Comparison of ENCODE assay signal across 8 mouse cellular contexts in the genomic region with DNA sequence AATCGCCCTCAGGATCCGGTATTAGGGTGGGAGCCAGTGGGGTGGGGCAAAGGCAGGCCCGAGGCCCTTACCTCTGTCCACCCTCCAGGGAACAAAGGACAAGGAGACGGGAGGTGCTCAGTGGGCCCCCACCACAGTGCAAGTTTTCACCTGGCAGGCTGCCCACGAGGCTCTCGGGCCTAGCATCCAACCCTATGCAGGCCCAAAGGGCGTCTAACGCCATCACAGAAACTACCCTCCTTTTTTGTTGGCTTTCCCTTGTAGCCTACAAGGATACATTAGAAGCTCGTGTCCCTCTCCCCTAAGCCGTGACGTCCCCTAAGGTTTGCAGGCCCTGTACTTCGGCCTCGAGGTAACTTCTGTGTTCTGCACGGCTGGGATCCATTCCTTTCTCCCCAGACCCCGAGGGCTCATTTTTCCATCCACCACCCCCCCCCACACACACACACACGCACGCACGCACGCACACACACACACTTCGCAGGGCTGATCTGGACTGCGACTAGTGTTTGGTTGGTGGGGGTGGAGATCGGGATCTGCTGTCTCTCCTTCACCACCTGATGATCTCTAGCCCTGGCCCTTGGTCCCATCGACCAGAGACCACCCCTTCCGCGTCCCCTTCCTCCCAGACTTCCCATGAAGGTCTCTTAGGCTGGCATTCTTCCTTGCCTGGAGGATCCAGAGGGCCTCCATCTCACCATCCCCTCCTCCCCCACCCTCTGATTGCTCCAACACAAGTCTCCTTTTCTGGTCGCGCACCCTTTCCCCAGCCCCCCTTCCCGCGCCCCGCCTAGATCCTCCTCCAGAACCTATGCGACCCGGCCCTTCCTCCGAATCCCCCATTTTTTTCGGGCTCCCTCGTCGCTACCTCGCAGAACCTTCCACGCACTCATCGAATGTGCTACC. TPM values are rescaled to one million over a fixed set of nuclear protein-coding genes. Genes with fewer than 3 reads are reported as not detected.
DNase-seq lines count a peak whose midpoint lies in the region; ATAC-seq and TF ChIP-seq lines count a peak whose summit lies in the region.

No protein-coding gene starts in this region.

- peak; percentile 77 for ATAC-seq in forebrain, embryonic 11.5 days (replicated peaks; ENCODE audit: low FRiP score)
- ATAC-seq in hindbrain, embryonic 11.5 days (ENCODE audit: low FRiP score): peak; percentile 78

- peaks cover 12% of the 10 kb centered on the region for H3K4me1 ChIP-seq in lung, adult 2 months (ENCODE audit: control insufficient read depth, insufficient read depth, low read length)
- H3K4me1 ChIP-seq in forebrain, embryonic 11.5 days (replicated peaks; ENCODE audit: control insufficient read depth, insufficient read depth, low read length): peaks cover 6% of the 10 kb centered on the region; the same call in 1 of the 2 replicates
- H3K4me1 ChIP-seq in hindbrain, embryonic 11.5 days (replicated peaks; ENCODE audit: control insufficient read depth, insufficient read depth, low read length): peaks cover 7% of the 10 kb centered on the region; the same call in 1 of the 2 replicates
- peaks cover 13% of the 10 kb centered on the region for H3K4me1 ChIP-seq in testis, adult 2 months (ENCODE audit: control insufficient read depth, insufficient read depth, low read length)

- H3K4me2 ChIP-seq in forebrain, embryonic 11.5 days (ENCODE audit: low read depth, low read length, severe bottlenecking): peak overlapping the region; percentile 92
- peak overlapping the region; percentile 95 for H3K4me2 ChIP-seq in hindbrain, embryonic 11.5 days (replicated peaks; ENCODE audit: low read depth, low read length)

- no peak for TF ChIP-seq CTCF in lung, adult 2 months (IDR thresholded peaks at IDR 0.05; ENCODE audit: insufficient read depth, low read length)
- TF ChIP-seq CTCF in testis, adult 2 months (IDR thresholded peaks at IDR 0.05; ENCODE audit: control insufficient read depth, insufficient read depth, insufficient replicate concordance, low read depth, low read length): no peak

- H3K27ac ChIP-seq in forebrain, embryonic 11.5 days (ENCODE audit: low read depth, low read length): peak overlapping the region; percentile 48
- H3K27ac ChIP-seq in hindbrain, embryonic 11.5 days (ENCODE audit: low read depth, low read length): peak overlapping the region; percentile 86
- peak overlapping the region; percentile 69 for H3K27ac ChIP-seq in testis, adult 2 months (ENCODE audit: control insufficient read depth, insufficient read depth, low read depth, low read length)

- H3K36me3 ChIP-seq in forebrain, embryonic 11.5 days (ENCODE audit: control insufficient read depth, insufficient read depth, low read length): peaks cover 19% of the 10 kb centered on the region
- peaks cover 19% of the 10 kb centered on the region for H3K36me3 ChIP-seq in hindbrain, embryonic 11.5 days (ENCODE audit: control insufficient read depth, insufficient read depth, low read length)
- no peaks in the 10 kb centered on the region for H3K36me3 ChIP-seq in testis, adult 2 months (ENCODE audit: control insufficient read depth, insufficient read depth, low read length)

- peak; percentile 59 for DNase-seq in lung, adult 2 months
- DNase-seq in lung, postnatal 36 days: no peak
- DNase-seq in brain, adult 2 months (ENCODE audit: low read depth, low spot score): peak; percentile 72
- DNase-seq in forebrain, embryonic 11.5 days (ENCODE audit: low spot score): peak; percentile 75
- peak; percentile 65 for DNase-seq in hindbrain, embryonic 11.5 days (ENCODE audit: low spot score)
- DNase-seq in layer of hippocampus, postnatal 36 days: peak; percentile 39 to 49
- peak; percentile 55 for DNase-seq in mesoderm, embryonic 11.5 days (ENCODE audit: low read depth, low spot score)

- H3K9ac ChIP-seq in forebrain, embryonic 11.5 days (ENCODE audit: low read length): peak overlapping the region; percentile 95
- peak overlapping the region; percentile 97 for H3K9ac ChIP-seq in hindbrain, embryonic 11.5 days (ENCODE audit: low read depth, low read length)

- H3K9me3 ChIP-seq in forebrain, embryonic 11.5 days (ENCODE audit: control insufficient read depth, low read length): no peaks in the 10 kb centered on the region
- H3K9me3 ChIP-seq in hindbrain, embryonic 11.5 days (ENCODE audit: control insufficient read depth, low read length): no peaks in the 10 kb centered on the region

- no peaks in the 10 kb centered on the region for H3K27me3 ChIP-seq in forebrain, embryonic 11.5 days (ENCODE audit: control insufficient read depth, insufficient read depth, low read length)
- H3K27me3 ChIP-seq in hindbrain, embryonic 11.5 days (ENCODE audit: control insufficient read depth, insufficient read depth, low read length): no peaks in the 10 kb centered on the region
- no peaks in the 10 kb centered on the region for H3K27me3 ChIP-seq in testis, adult 2 months (ENCODE audit: control insufficient read depth, insufficient read depth, low read length)

- WGBS in lung, adult 2 months: under 1% methylated on average over 39 of the region's 39 CpGs
- under 1% methylated on average over 39 of the region's 39 CpGs for WGBS in forebrain, embryonic 11.5 days
- WGBS in hindbrain, embryonic 11.5 days: 4% methylated on average over 32 of the region's 39 CpGs

- H3K4me3 ChIP-seq in lung, adult 2 months (replicated peaks; ENCODE audit: extremely low read depth, low read depth, low read length): peak overlapping the region; percentile 87
- H3K4me3 ChIP-seq in forebrain, embryonic 11.5 days (ENCODE audit: low read depth, low read length): peak overlapping the region; percentile 85
- peak overlapping the region; percentile 89 for H3K4me3 ChIP-seq in hindbrain, embryonic 11.5 days (ENCODE audit: low read depth, low read length)
- peak overlapping the region; percentile 92 for H3K4me3 ChIP-seq in testis, adult 2 months (ENCODE audit: control insufficient read depth, low read depth, low read length)

- TF ChIP-seq POLR2A in lung, adult 2 months (IDR thresholded peaks at IDR 0.05; ENCODE audit: borderline replicate concordance, extremely low read depth, low read depth, low read length): no peak; the same call in 1 of the 2 replicates
- TF ChIP-seq POLR2A in testis, adult 2 months (IDR thresholded peaks at IDR 0.05; ENCODE audit: control insufficient read depth, low read depth, low read length): no peak

RNA-seq across cellular contexts. Expression of gene Tnnc1, which starts 2.3 kb away (rescaled TPM):
- 25.4 and 32.2 TPM in 2 replicates for polyA plus RNA-seq in lung, adult 2 months (2012; rRNA removed)
- polyA plus RNA-seq in forebrain, embryonic 11.5 days (2014; fragmentation: Nextera tagmentation; extraction: Ambion mirVana): 0.59 and 0.83 TPM in 2 replicates
- 8.9 and 17.2 TPM in 2 replicates for polyA plus RNA-seq in hindbrain, embryonic 11.5 days (2014; fragmentation: Nextera tagmentation; extraction: Ambion mirVana)
- 1 to 10 TPM; 3.8 to 4.4 TPM for total RNA-seq in layer of hippocampus, postnatal 36 days (2021)
- 0.48 and 0.59 TPM in 2 replicates for polyA plus RNA-seq in testis, adult 2 months (2012; rRNA removed)

RNA-seq across cellular contexts. Expression of gene Nisch, which starts 10.9 kb away (rescaled TPM):
- polyA plus RNA-seq in lung, adult 2 months (2012; rRNA removed): 412 and 458 TPM in 2 replicates
- 399 and 407 TPM in 2 replicates for polyA plus RNA-seq in forebrain, embryonic 11.5 days (2014; fragmentation: Nextera tagmentation; extraction: Ambion mirVana)
- polyA plus RNA-seq in hindbrain, embryonic 11.5 days (2014; fragmentation: Nextera tagmentation; extraction: Ambion mirVana): 251 and 305 TPM in 2 replicates
- 100 to 1,000 TPM; 458 to 488 TPM for total RNA-seq in layer of hippocampus, postnatal 36 days (2021)
- polyA plus RNA-seq in testis, adult 2 months (2012; rRNA removed): 62.1 and 63.8 TPM in 2 replicates

RNA-seq across cellular contexts. Expression of gene Sema3g, which starts 11.8 kb away (rescaled TPM):
- 95.9 and 109 TPM in 2 replicates for polyA plus RNA-seq in lung, adult 2 months (2012; rRNA removed)
- 0.13 and 0.16 TPM in 2 replicates for polyA plus RNA-seq in forebrain, embryonic 11.5 days (2014; fragmentation: Nextera tagmentation; extraction: Ambion mirVana)
- polyA plus RNA-seq in hindbrain, embryonic 11.5 days (2014; fragmentation: Nextera tagmentation; extraction: Ambion mirVana): 0.42 and 0.51 TPM in 2 replicates
- 1 to 10 TPM; 4.5 to 4.9 TPM for total RNA-seq in layer of hippocampus, postnatal 36 days (2021)
- 0.65 and 0.79 TPM in 2 replicates for polyA plus RNA-seq in testis, adult 2 months (2012; rRNA removed)

RNA-seq across cellular contexts. Expression of gene Stab1, which starts 37.4 kb away (rescaled TPM):
- 114 and 136 TPM in 2 replicates for polyA plus RNA-seq in lung, adult 2 months (2012; rRNA removed)
- polyA plus RNA-seq in forebrain, embryonic 11.5 days (2014; fragmentation: Nextera tagmentation; extraction: Ambion mirVana): 21.8 and 27.1 TPM in 2 replicates
- 23.5 and 25.5 TPM in 2 replicates for polyA plus RNA-seq in hindbrain, embryonic 11.5 days (2014; fragmentation: Nextera tagmentation; extraction: Ambion mirVana)
- 10 to 100 TPM; 16.6 to 24.0 TPM for total RNA-seq in layer of hippocampus, postnatal 36 days (2021)
- polyA plus RNA-seq in testis, adult 2 months (2012; rRNA removed): 8.0 and 9.2 TPM in 2 replicates

RNA-seq across cellular contexts. Expression of gene Phf7, which starts 45.3 kb away (rescaled TPM):
- 4.8 and 5.4 TPM in 2 replicates for polyA plus RNA-seq in lung, adult 2 months (2012; rRNA removed)
- 14.3 and 14.4 TPM in 2 replicates for polyA plus RNA-seq in forebrain, embryonic 11.5 days (2014; fragmentation: Nextera tagmentation; extraction: Ambion mirVana)
- 13.9 and 14.0 TPM in 2 replicates for polyA plus RNA-seq in hindbrain, embryonic 11.5 days (2014; fragmentation: Nextera tagmentation; extraction: Ambion mirVana)
- total RNA-seq in layer of hippocampus, postnatal 36 days (2021): 1 to 10 TPM; 3.5 to 3.6 TPM
- 1,194 and 1,232 TPM in 2 replicates for polyA plus RNA-seq in testis, adult 2 months (2012; rRNA removed)

Comparison
In these comparisons a context has a peak if more than half of its experiments do, and no peak if none do; other contexts are left out.
1. RNA of gene Sema3g, which starts 11.8 kb away (polyA plus RNA-seq): 95.9 to 109 TPM in lung, adult 2 months; 0.65 to 0.79 TPM in testis, adult 2 months, 0.42 to 0.51 TPM in hindbrain, embryonic 11.5 days and 0.13 to 0.16 TPM in forebrain, embryonic 11.5 days; every median in the first group is over 10 times any median in the second.
2. Peak in every context shown above with its lines, with median percentiles within 50 percentile points of each other: H3K4me3 ChIP-seq and H3K27ac ChIP-seq.